Mouse (Mus musculus): ENCODE measurements around the gene Ifitm5.

DNA sequence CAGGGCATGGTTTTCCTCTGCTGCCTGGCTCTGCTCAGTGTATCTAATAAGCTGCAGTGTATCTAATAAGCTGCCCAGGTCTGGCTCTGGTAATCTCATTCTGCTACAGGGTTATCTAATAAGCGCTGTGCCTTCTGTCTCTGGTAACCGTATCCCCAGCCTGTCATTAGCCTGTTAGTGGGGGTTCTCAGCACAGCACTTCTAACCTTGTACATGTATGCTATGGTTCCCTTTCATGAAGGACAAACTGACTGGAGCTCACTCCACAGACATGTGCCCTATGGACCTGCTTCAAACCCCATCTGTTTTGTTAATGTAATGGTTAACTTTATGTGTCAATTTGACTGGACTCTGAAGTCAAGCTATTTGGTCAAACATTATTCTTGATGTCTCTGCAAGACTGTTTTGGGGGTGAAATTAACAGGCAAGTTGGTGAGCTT, 44.4 kb downstream of the Ifitm5 start:
- TF ChIP-seq CTCF (IDR thresholded peaks at IDR 0.05; ENCODE audit: low read depth) (no peak), EP300 (optimal IDR thresholded peaks at IDR 0.05) (no peak)

Measured in stomach, postnatal 0 days (tissue).